Mouse (Mus musculus): Measurements from ENCODE around the gene Rhbdd3.

Gene Rhbdd3

DNA sequence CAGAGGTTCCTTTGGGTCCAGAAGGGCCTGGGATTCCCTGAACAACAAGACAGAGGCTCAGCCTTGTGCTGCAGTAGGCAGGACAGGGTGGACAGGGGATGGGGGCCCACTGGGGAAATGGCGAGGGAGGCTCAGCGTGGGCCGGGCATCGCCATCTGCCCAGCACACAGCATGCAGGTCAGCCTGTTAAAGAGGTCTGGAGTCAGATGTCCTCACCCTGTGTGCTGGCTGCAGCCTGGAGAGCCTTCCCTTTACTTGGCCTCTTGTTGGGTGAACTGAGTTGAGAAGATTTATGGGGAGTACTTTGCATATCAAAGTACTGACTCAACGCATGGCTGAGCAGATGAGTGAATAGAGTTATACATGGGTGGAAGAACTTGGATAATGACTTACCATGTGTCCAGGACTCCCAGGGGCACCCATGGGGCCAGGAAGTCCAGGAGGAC, 30.3 kb downstream of the Rhbdd3 start:
- no peak for DNase-seq (ENCODE audit: low read depth, low spot score)

DNA sequence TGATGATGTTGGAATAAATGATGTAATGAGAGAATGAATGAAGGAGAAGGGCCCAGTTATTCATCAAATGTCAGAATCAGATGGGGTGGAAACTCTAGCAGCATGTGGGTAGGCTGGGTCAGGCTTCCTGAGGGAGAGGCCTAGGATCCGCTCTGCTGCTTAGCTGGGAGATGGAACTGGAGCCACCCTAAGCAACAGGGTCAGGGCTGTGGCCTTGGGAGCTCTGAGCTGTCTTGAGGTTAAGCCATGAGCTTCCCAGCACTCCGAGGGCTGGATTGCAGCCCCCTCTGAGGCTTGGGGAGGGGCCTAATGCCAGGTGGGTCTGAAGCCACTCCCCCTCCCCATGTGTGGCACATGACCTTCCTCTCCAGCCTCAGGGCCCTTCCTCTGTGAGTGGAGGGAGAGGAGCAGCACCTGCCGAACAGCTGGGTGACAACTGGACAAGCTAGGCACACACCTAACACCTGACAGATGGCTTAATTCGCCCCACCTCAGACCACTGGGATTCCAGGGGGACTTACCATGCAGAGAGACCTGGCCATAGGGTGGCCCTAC, 31.5 kb downstream of the Rhbdd3 start:
- DNase-seq (ENCODE audit: low read depth, low spot score): no peak

DNA sequence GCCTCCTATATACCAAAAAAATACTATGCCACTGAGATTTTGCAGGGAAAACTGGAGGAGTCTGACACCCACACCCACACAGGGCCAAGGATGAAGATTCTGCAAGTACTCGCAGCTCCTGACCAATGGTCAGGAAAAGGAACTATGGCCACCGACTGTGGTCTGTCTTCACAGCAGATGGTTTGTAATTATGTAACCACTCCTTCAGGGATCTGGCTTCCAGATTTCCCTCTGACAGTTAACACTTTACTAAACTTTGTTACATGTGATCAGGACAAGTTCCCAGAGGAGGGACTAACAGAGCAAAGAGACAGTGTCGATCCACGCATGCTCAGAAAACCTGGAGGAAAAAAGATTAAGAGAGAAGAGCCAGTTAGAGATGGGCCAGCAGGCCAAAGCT, 34.0 kb downstream of the Rhbdd3 start:
- DNase-seq (ENCODE audit: low read depth, low spot score): no peak

DNA sequence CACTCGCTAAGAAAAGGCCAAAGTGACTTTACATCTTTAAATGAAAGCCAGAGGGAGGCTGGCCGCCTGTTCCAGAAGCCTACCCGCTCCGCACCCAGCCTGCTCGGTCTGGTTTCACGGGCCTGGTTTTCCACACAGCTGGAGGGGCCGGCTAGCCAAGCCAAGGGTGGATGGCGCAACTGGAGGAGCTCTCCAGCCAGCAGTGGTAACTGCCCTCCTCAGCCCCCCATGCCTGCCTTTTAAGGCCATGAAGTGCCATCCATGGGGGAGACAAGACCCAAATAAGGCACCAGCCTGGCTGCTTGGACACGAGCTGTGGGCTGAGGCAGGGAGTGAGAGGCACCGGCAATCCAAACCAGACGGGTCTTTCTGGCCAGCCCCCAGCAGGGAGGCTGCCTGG, 37.2 kb downstream of the Rhbdd3 start:
- no peak for DNase-seq (ENCODE audit: low read depth, low spot score)

DNA sequence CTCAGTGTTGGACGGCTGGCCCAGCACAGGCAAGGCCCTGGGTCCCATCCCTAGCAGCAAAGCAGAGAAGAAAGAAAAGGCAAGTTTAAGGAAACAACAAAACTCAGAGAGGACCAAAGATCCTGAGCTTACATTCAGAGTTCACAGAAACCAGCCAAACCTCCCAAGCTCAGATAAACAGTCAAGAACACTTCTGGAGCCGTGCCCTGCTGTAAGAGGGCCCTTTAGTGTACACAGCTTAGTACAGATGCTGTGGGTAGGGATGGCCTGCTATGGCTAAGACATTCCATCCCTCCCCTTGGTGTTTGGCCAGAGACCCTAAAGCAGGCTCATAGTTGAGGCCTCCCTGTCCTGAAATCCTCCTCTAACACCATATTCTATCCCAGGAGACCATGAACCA, 39.9 kb downstream of the Rhbdd3 start:
- DNase-seq (ENCODE audit: low read depth, low spot score): no peak

DNA sequence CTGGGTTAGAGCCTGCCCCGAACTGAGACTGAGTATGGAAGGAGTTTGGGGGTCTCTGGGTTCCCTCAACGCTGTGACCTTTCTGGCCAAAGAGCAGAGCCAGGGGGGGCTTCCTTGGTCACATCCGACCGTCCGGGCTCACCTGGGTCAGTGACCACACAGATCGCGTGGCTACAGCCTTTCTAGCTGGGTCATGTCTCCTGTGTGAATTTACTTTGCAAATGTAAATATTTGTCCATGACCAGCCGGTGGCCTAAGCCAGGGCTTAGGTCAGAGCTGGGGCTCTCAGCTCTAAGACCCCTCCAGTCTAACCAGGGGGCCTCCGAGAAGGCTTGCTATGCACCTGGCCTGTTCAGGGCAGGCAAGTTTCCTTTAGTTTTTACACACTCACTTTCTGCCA, 40.6 kb downstream of the Rhbdd3 start:
- DNase-seq (ENCODE audit: low read depth, low spot score): no peak

DNA sequence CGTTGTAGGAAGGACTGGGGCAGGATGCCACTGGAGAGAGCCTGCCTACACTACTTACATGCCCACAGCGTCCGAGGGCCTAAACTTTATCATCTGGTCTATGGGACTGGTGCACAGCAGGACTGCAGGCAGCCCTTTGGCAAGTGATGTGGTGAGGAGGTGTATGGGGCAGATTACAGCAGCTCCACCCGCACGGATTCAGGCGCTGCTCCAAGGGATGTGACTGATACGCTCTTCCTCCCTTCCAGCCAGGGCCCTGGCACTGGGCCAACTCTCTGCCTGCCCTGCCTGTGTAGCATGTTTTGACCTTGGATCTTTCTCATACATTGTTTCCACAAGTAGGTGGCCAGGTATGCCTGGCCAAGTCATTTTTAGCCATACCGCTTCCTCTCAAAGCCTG, 41.9 kb downstream of the Rhbdd3 start:
- no peak for DNase-seq (ENCODE audit: low read depth, low spot score)

DNA sequence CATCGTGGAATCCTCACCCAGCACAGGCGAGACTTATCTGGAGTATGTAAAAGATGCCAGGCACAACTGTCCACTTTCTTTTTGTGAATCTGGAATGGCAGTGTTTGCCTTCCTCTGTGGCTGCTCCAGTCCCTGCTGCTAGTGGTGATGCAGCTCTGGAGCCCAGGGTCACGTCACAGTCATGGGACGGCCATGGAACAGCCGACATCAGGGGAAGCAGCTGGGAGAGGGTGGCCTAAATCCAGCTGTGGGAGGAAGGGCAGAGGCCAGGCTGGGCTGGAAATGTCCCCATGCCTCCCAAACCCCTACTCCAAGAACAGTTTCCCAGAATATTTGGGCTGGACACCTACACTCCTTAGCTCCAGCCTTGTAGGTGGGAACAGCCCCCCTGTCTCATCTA, 42.5 kb downstream of the Rhbdd3 start:
- no peak for DNase-seq (ENCODE audit: low read depth, low spot score)

DNA sequence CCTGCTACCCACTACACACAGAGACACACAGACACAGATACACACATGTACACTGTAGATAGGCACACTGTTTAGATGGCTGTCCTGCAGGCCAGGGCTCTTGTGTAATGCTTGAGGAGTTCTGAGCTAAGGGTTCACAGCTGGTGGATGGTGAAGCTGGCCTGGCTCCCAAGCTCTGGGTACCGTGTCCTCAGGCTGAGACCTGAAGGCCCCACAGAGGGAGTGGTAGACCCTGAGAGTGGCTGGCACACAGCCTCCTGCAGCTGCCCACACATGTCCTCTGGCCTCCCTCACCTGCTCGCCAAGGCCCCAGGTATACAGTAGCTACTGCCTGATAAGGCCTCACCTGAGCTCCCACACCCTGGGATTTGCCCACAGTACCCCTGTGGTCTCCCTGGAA, 43.2 kb downstream of the Rhbdd3 start:
- DNase-seq (ENCODE audit: low read depth, low spot score): no peak

DNA sequence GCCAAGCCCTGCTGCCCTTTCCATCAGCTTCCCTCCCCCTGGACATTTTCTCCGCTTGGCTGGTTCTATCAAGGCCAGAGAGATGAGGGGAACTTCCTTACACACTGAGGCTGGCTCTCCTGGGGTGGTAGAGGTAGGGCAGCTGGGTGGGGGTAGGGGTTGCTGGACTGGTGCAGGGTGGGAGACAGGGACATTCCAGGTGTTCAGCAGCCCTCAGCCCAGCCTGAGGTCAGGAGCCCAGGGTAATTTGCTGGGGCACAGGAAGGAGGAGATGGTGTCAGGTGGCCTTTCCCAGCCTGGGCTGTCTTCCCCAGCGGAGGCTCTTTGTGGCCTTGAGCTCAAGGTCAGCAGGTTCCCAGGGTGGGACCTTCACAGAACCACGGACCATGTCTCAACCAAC, 46.9 kb downstream of the Rhbdd3 start:
- DNase-seq (ENCODE audit: low read depth, low spot score): no peak

DNA sequence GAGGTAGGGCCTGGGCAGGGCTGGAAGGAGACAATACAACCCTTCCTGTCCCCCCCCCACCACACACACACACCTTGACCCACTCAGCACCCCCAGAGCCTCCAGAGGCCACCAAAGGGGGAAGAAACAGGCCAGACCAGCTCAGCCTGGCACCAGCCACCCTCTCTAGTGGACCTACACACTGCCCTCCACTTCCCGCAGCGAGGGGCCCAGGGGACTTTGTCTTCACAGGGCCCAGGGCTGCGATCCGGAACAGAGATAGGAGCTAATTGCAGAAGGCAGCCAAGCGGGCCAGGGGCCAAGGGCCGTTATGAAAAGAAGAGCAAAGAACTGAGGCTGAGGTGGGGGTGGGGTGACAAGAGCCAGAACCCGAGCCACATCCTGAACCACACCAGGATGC, 50.5 kb downstream of the Rhbdd3 start:
- DNase-seq (ENCODE audit: low read depth, low spot score): no peak

DNA sequence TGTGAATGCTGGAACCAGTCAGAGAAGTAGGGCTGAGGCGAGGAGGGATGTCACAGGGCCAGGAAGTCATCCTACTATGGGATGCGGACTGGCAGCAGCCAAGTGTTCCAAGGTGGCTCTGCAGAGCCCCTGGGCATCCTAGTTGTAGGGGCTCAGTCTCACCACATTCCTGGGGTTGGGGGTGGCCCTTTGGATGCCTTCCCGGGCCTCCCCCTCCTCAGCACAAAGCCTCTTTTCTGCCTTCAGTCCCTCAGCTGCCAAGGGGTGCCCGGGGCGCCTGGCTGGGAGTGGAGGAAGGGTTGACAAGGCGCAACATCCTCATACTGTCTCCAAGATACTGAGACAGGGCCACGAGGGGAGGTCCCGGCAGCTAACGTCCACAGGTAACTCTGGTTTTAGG, 51.2 kb downstream of the Rhbdd3 start:
- no peak for DNase-seq (ENCODE audit: low read depth, low spot score)

DNA sequence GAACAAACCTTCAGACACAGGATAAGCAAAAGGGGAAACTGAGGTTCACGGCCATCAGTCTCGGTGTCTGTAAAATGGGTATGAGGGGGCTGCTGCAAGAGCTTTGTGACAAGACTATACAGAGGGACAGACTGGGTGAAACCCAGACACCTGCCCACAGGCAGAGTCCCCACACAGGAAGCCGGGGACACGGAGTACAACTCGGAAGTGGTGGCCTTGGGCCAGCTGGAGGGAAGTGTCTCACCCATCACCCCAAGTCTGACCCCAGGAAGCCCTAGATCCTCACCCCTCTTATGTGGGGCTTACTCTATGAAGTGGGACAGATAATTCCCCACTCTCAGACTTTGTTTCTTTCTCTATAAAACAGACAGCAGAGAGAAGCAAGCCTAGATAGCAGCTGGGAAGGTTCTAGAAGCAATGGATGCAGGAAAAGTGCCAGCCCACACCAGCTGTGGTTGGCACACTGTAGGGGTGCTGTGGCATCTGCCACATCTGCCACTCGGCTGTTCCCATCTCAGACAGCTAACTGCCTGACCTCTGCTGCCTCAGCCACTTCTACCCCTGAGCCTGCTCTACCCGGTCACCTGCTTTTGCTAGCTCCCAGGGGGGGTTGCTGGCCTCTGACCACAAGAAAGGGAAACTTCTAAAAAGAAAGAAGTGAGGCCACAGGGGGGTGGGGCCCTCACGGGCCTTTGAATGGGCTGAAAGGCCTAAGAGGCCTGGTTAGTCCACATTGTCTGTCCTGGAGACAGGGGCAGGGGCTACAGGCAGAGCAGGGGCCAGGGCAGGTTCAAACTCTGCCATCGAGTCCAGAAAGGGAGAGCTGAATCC, 51.9 kb downstream of the Rhbdd3 start:
- DNase-seq (ENCODE audit: low read depth, low spot score): no peak

DNA sequence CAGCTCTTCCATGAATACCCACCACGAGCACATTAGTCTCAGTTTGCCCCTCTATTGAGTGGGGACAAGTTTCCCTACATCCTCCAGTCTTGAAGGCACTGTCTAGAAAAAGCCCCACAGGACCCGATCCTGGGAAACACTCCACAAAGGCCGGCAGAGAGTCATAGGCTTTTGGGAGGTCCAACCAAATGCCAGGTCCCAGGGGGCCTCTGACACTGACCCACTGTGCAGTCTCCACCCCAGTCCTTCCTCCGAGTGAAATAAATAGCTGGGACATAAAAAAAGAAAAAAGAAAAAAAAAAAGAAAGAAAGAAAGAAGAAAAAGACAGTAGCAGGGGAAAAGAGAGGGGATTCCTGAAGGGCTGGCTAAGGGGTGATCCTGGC, 52.5 kb downstream of the Rhbdd3 start:
- DNase-seq (ENCODE audit: low read depth, low spot score): no peak

DNA sequence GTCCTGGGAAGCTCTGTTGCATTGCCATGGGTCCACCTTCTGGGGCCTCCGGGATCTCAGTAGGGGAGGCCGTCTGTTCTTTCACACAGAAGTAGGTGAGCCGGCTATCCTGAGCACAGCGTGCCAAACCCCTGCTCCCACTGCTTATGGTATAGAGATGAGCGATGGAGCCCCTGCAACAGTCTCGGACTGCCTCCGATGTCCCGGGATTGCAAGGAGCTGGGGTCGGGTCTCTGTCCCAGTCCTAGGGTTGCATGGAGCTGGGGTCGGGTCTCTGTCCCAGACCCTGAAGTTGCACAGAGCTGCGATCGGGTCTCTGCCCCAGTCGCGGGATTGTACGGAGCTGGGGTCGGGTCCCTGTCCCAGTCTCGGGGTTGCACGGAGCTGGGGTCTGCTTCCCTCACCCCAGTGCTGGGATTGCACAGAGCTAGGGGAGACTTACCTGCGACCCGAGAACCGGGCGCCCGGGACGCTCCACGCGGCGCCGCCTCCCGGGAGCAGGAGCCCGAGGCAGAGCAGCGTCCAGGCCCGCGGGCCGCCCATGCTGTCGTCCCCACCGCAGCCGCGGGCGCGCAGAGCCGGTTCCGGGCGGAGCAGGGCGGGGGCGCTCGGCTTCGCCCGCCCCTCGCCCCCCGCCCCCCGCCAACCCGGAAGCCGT, 53.1 kb downstream of the Rhbdd3 start, which contains the start of gene Emid1:
Emid1 (minus strand) TSS at position 578 of the 658 bp plus-strand sequence.
- no peak for DNase-seq (ENCODE audit: low read depth, low spot score)

DNA sequence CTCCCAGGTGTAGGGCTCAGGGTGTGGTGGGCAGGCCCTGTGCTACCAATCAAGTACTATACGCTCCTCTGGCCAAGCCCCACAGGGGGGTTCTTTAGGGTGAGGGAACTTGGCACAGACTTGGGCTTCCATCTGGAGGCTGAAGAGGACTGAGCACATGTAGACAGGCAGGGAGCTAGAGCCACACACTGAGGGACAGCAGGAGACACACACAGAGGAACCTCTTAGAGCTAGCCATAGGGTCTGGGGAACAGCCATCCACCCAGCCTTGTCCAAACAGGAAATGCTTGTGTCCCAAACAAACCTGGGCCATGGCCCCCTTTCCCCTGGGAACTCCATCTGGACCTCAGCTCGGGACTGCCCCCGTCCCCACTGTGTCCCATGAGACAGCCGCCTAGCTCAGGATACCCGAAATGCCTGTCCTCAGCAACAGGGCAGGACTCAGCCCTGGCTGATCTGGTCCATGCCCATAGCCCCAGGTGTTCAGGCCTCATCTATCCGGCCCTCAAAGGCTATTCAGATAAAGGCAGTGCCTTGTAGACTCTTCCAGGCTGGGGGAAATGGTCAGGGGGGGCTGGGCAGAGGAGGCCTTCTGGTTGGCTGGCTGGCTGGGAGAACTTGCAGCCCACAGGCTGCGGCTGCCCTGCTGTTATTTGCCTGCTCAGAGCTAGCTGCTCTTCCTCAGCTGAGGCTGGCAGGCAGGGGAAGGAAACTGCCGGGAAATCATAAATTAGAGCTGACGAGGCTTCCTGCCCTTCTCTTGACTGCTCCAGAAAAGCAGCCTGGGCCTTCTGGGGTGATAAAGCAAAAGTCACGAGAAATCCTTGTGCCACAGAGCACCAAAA, 56.5 kb downstream of the Rhbdd3 start:
- no peak for DNase-seq (ENCODE audit: low read depth, low spot score)

All from forelimb bud, embryonic 11.5 days (tissue).